Mouse (Mus musculus) liver, postnatal 0 days (tissue): ENCODE results near the gene Zfp598. TPM values are rescaled to one million over a fixed set of nuclear protein-coding genes. Genes with fewer than 3 reads are reported as not detected.
"Not testable (repeated sequence)": the region's sequence is repeated elsewhere in the genome, so short reads cannot be mapped to it uniquely, and the experiment has no call there.

ENCODE experiments used
- ATAC-seq: fragments of 200-750 bp; cut with Nextera tagmentation; 2 replicates; pipeline ENCODE4 v1.8.0; 2017; ENCODE audit warnings: mild to moderate bottlenecking, moderate library complexity
- DNase-seq: peaks from one replicate; pipeline ENCODE4 v3.0.0-alpha.2; 2016
- H3K27ac ChIP-seq: fragments of 300-500 bp; sonication (generic); 2 replicates; pipeline ENCODE4 v1.5.1; 2014; ENCODE audit warnings: antibody characterized with exemption, moderate library complexity, mild to moderate bottlenecking, low read depth
- H3K27me3 ChIP-seq: fragments of 300-500 bp; sonication (generic); 2 replicates; pipeline ENCODE4 v1.6.1; 2014; ENCODE audit warnings: low read length, control low read depth, mixed read lengths; ENCODE audit not compliant: insufficient read depth
- H3K36me3 ChIP-seq: fragments of 300-500 bp; sonication (generic); replicated peaks from 2 replicates; pipeline ENCODE4 v1.6.1; 2014; ENCODE audit warnings: mild to moderate bottlenecking, control low read depth, low read length, moderate library complexity, mixed read lengths; ENCODE audit not compliant: insufficient read depth
- H3K4me1 ChIP-seq: fragments of 300-500 bp; sonication (generic); 2 replicates; pipeline ENCODE4 v1.6.1; 2014; ENCODE audit warnings: antibody characterized with exemption, mild to moderate bottlenecking, control low read depth; ENCODE audit not compliant: insufficient read depth
- H3K4me2 ChIP-seq: fragments of 300-500 bp; sonication (generic); 2 replicates; pipeline ENCODE4 v1.6.1; 2014; ENCODE audit warnings: low read depth, mild to moderate bottlenecking, low read length, moderate library complexity, mixed read lengths
- H3K4me3 ChIP-seq: fragments of 300-500 bp; sonication (generic); 2 replicates; pipeline ENCODE4 v1.5.1; 2014; ENCODE audit warnings: low read depth, low read length
- H3K9ac ChIP-seq: fragments of 300-500 bp; sonication (generic); replicated peaks from 2 replicates; pipeline ENCODE4 v1.6.1; 2014; ENCODE audit warnings: mild to moderate bottlenecking, moderate library complexity
- H3K9me3 ChIP-seq: fragments of 300-500 bp; sonication (generic); 2 replicates; pipeline ENCODE4 v1.6.1; 2016; ENCODE audit warnings: mild to moderate bottlenecking, control low read depth, low read length, mixed read lengths
- CTCF ChIP-seq: sonication (generic); IDR thresholded peaks from 2 replicates; pipeline ENCODE4 v1.5.1; 2016; ENCODE audit warnings: antibody characterized with exemption, low read depth
- EP300 ChIP-seq: IDR thresholded peaks from 2 replicates; pipeline ENCODE4 v1.6.1; 2016; ENCODE audit warnings: antibody characterized with exemption, low read depth, mild to moderate bottlenecking
- WGBS: fragments of 180-500 bp; shearing (Covaris S2); extraction: QIAGEN DNeasy Blood & Tissue Kit; methylation state at CpG from one replicate; pipeline ENCODE4 v1.1.7; 2014; ENCODE audit not compliant: insufficient replicate concordance; 5-methylcytosine and 5-hydroxymethylcytosine counted together
- polyA plus RNA-seq: library from polyadenylated mRNA; unstranded; fragments of >200 nt; fragmentation: Nextera tagmentation; extraction: Ambion mirVana; gene quantifications from 2 replicates; pipeline ENCODE4 v1.2.1, GENCODE M21; 2015

Gene Zfp598
- polyA plus RNA-seq, 1 experiment from 2014 or later: 7.2 TPM

GRCm38 (mm10) chr17:24650070-24650616 lies 19.3 kb upstream of the Zfp598 start, which contains the start of gene Slc9a3r2:
Slc9a3r2 (minus strand) TSS chr17:24650327.
- TF ChIP-seq CTCF (no peak), EP300 (no peak)
- Histone ChIP-seq H3K36me3 (no peaks in the 10 kb centered on the region), H3K27me3 (peaks cover 16% of the 10 kb centered on the region), H3K27ac (no peak within 1 kb of the TSS), H3K4me3 (peak within 1 kb of the TSS; percentile 64), H3K9ac (peak within 1 kb of the TSS; percentile 59), H3K4me2 (peak within 1 kb of the TSS; percentile 94), H3K4me1 (peaks cover 17% of the 10 kb centered on the region), H3K9me3 (no peaks in the 10 kb centered on the region)
- 1% methylated on average over 41 of the region's 41 CpGs for whole genome bisulfite sequencing
- ATAC-seq (peak; percentile 55; the same call in 1 of the 2 replicates), DNase-seq (peak; percentile 66)

- peaks cover 16% of the 10 kb centered on the region for H3K27me3 ChIP-seq
- peaks cover 13% of the 10 kb centered on the region for H3K4me1 ChIP-seq
- H3K4me2 ChIP-seq: peak overlapping the region; percentile 94; the same call in 1 of the 2 replicates
- no peaks in the 10 kb centered on the region for H3K36me3 ChIP-seq
- no peaks in the 10 kb centered on the region for H3K9me3 ChIP-seq
- no peak for TF ChIP-seq CTCF
- WGBS: 61% methylated on average over 4 of the region's 4 CpGs
- ATAC-seq (no peak), DNase-seq (no peak)
- no peak overlapping the region for H3K27ac ChIP-seq
- no peak overlapping the region for H3K9ac ChIP-seq
- no peak overlapping the region for H3K4me3 ChIP-seq
These were observed 18.7 kb upstream of the Zfp598 start for GRCm38 (mm10) chr17:24650766-24651165.

GRCm38 (mm10) chr17:24651835-24652234 lies 17.7 kb upstream of the Zfp598 start:
- TF ChIP-seq CTCF (no peak), EP300 (no peak)
- H3K4me1 ChIP-seq: peaks cover 13% of the 10 kb centered on the region
- H3K4me3 ChIP-seq: no peak overlapping the region
- no peak overlapping the region for H3K27ac ChIP-seq
- no peaks in the 10 kb centered on the region for H3K36me3 ChIP-seq
- no peak overlapping the region for H3K9ac ChIP-seq
- peaks cover 18% of the 10 kb centered on the region for H3K27me3 ChIP-seq
- ATAC-seq (no peak), DNase-seq (no peak)
- H3K9me3 ChIP-seq: no peaks in the 10 kb centered on the region
- 42% methylated on average over 3 of the region's 3 CpGs for WGBS
- H3K4me2 ChIP-seq: no peak overlapping the region

GRCm38 (mm10) chr17:24653967-24654710 lies 15.3 kb upstream of the Zfp598 start:
- Histone ChIP-seq H3K4me2 (peak overlapping the region; percentile 55), H3K9ac (no peak overlapping the region), H3K9me3 (no peaks in the 10 kb centered on the region), H3K27ac (no peak overlapping the region), H3K4me3 (no peak overlapping the region; the same call in 1 of the 2 replicates), H3K27me3 (peaks cover 40% of the 10 kb centered on the region), H3K36me3 (no peaks in the 10 kb centered on the region), H3K4me1 (peaks cover 23% of the 10 kb centered on the region)
- DNase-seq (peak; percentile 87), ATAC-seq (peak; percentile 58; the same call in 1 of the 2 replicates)
- WGBS: 6% methylated on average over 19 of the region's 19 CpGs
- TF ChIP-seq EP300 (no peak), CTCF (peak; percentile 97)

- no peak for TF ChIP-seq EP300
- TF ChIP-seq CTCF: no peak
- Histone ChIP-seq H3K9me3 (no peaks in the 10 kb centered on the region), H3K4me2 (no peak overlapping the region), H3K9ac (no peak overlapping the region), H3K4me1 (peaks cover 18% of the 10 kb centered on the region), H3K36me3 (no peaks in the 10 kb centered on the region), H3K27me3 (peaks cover 35% of the 10 kb centered on the region), H3K4me3 (no peak overlapping the region), H3K27ac (no peak overlapping the region)
- DNase-seq: no peak
- ATAC-seq: no peak
- WGBS: 75% methylated on average over 4 of the region's 4 CpGs
These were observed 14.5 kb upstream of the Zfp598 start for GRCm38 (mm10) chr17:24654969-24655368.

GRCm38 (mm10) chr17:24658017-24658758 lies 11.3 kb upstream of the Zfp598 start, which contains the start of gene Npw:
Npw (minus strand) TSS chr17:24658457.
- ATAC-seq (peak; percentile 46; the same call in 1 of the 2 replicates), DNase-seq (peak; percentile 45)
- peak within 1 kb of the TSS; percentile 35 for H3K4me3 ChIP-seq
- no peaks in the 10 kb centered on the region for H3K36me3 ChIP-seq
- H3K27ac ChIP-seq: no peak within 1 kb of the TSS
- peak within 1 kb of the TSS; percentile 71 for H3K4me2 ChIP-seq
- H3K4me1 ChIP-seq: peaks cover 12% of the 10 kb centered on the region
- no peak for TF ChIP-seq EP300
- TF ChIP-seq CTCF: no peak
- H3K9me3 ChIP-seq: no peaks in the 10 kb centered on the region
- 0 out of 2 replicates have a peak within 1 kb of the TSS, but pooled peaks have one; percentile 34 for H3K9ac ChIP-seq
- peaks cover 27% of the 10 kb centered on the region for H3K27me3 ChIP-seq
- WGBS: 3% methylated on average over 46 of the region's 47 CpGs

- not testable (repeated sequence) for H3K36me3 ChIP-seq, DNase-seq, ATAC-seq, H3K9ac ChIP-seq, H3K27ac ChIP-seq, H3K9me3 ChIP-seq, H3K4me3 ChIP-seq, H3K27me3 ChIP-seq, H3K4me2 ChIP-seq
- WGBS: 64% methylated on average over 7 of the region's 7 CpGs
- H3K4me1 ChIP-seq: peaks cover 26% of the 10 kb centered on the region
These were observed 2.5 kb upstream of the Zfp598 start for GRCm38 (mm10) chr17:24667011-24667410.
